Mouse (Mus musculus): ENCODE measurements at regions not wholly inside any gene's neighbourhood (a gene's known extent, or its start where the extent isn't known, plus 50 kb on each side); places are given as distances from the start of the nearest gene placed in this dataset.

GRCm38 (mm10) chr1:114456406-114456805 is 1228.2 kb upstream of the Cntnap5a start:
- no peak for DNase-seq (ENCODE audit: low spot score)

DNA sequence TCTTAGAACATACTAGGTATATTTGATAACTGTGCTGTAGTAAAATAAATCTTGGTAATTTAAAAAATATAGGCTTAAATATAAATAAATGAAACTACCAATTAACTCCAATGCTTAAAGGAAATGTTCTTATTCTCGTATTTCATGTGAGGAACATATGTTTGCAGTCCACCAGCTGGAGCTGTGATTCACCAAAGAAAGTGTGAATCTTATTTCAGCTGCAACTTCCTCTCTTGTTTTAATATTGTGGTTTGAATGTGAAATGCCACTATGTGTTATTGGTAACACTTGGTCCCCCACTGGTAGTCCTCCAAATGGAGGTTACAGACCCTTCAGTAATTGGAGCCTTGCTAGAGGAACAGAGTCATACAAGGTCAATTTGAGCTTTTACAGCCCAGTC is 1188.1 kb upstream of the Cntnap5a start:
- DNase-seq (ENCODE audit: low spot score) = no peak

DNA sequence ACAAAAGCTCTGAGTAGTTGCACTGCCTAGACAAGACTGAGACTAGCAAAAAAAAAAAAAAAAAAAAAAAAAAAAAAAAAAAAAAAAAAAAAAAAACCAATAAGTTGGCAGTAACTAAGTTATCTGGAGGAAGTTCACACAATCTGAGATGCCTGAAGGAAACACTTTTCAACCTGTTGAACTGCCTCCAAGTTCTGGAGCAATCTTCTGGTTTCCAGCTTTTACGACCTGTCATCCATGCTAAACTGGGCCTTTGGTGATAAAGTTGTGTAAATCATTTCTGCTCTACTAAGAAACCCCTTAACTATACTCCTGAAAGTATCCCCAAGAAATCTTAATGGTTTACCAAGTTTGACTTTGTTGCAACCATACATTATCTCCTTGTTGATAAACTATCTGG is 1168.8 kb upstream of the Cntnap5a start:
- no peak for DNase-seq (ENCODE audit: low spot score)

DNA sequence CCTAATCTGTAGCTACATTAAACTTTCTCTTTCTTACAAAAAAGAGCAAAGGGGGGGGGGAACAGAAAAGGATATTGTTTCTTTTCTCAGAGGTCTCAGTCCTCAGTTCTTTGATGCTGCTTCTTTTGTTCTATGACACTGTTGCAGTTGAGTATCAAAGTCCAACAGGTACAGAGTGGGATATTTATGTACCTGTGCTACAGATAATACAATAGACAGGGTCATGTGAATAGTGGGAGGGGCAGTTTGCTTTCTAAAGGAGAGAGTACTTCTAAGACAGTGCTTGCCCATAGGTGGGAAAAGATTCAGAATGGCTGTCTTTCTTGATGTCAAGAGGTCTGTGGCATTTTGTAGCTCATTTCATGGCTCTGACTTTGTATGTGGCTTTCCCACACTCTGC is 1164.7 kb upstream of the Cntnap5a start:
- DNase-seq (ENCODE audit: low spot score) = no peak

DNA sequence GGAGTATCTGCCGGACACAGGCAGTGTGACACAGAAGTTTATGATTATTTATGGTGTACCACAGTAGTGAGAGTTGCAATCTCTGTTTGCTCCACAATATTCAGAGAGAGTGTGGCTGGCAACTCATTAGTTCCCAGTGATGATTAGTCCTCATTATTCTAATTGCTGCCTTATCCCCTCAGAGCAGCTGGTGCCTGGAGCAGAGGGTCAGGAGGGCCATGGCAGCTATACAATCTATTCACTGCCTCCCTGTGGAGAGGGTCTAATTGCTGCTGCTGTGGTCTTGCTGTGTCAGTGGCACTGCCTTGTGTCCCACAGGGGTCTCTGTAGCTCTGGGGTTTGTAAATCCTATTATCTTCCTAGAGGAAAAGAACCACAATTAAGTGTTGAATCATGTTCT is 1156.0 kb upstream of the Cntnap5a start:
- DNase-seq (ENCODE audit: low spot score) = peak; percentile 83

DNA sequence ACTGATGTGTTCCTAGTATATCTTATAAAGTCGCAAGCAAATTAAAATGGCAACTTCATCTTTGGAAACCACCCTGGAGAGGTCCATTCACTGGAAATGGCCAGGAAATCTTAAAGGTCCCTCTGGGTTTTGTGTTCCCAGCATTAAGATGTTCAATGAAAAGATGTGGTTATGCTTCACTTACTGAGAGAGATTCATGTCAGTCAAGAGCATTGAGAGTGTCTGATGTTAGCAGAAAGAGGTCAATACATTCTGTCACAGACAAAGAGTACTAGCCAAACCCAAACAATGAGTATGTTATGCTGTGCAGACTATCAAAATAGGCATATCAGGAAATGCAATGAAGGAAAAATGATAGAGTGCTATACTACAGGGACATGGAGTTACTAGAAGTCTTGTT is 1150.7 kb upstream of the Cntnap5a start:
- peak; percentile 60 for DNase-seq (ENCODE audit: low spot score)

GRCm38 (mm10) chr1:114546997-114547396 is 1137.6 kb upstream of the Cntnap5a start:
- DNase-seq (ENCODE audit: low spot score) = no peak

- no peak for DNase-seq (ENCODE audit: low spot score)
Observed at GRCm38 (mm10) chr1:114552719-114553118, 1131.8 kb upstream of the Cntnap5a start.

DNA sequence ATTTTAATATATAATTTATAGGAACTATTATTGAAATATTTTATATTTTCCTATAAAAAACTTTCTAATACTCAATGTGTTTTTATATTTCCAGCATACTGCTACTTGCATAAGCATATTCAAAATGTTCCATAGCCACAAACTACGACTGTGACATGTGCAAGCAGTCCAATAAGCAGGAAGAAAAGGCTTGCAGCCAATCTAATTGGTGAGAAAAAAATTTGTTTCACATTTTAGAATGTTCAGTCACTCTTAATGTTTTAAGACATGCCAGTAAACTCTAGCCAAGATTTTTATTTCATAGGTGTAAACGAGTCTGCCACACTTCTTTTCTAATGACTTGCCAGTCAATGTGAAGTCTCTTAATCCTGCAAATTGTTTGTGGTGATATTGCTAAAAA is 1130.1 kb upstream of the Cntnap5a start:
- DNase-seq (ENCODE audit: low spot score) = no peak

All from retina, embryonic 14.5 days (tissue).